Mouse (Mus musculus) brain, embryonic 14.5 days (tissue): ENCODE data around the gene Rufy3.

Source experiments
- CTCF ChIP-seq: fragments of 200-500 bp; IDR thresholded peaks from 2 replicates; pipeline ENCODE4 v1.5.1; 2012; ENCODE audit warnings: inconsistent platforms, mild to moderate bottlenecking, moderate library complexity, borderline replicate concordance; ENCODE audit not compliant: insufficient read depth, insufficient read length; ENCODE audit errors: extremely low read depth
- POLR2A ChIP-seq: fragments of 200-500 bp; IDR thresholded peaks from 2 replicates; pipeline ENCODE4 v1.6.1; 2012; ENCODE audit warnings: mild to moderate bottlenecking, inconsistent platforms, borderline replicate concordance; ENCODE audit not compliant: poor library complexity, insufficient read depth, insufficient read length, severe bottlenecking; ENCODE audit errors: extremely low read depth

- TF ChIP-seq CTCF: no peak
- no peak for TF ChIP-seq POLR2A
These were observed 80.6 kb downstream of the Rufy3 start for GRCm38 (mm10) chr5:88645405-88645804.
